Mouse (Mus musculus): Measurements from ENCODE around the gene Lmod1. TPM values are rescaled to one million over a fixed set of nuclear protein-coding genes. Genes with fewer than 3 reads are reported as not detected.

The Lmod1 gene
- polyA plus RNA-seq, 1 experiment, result 2.4 TPM

DNA sequence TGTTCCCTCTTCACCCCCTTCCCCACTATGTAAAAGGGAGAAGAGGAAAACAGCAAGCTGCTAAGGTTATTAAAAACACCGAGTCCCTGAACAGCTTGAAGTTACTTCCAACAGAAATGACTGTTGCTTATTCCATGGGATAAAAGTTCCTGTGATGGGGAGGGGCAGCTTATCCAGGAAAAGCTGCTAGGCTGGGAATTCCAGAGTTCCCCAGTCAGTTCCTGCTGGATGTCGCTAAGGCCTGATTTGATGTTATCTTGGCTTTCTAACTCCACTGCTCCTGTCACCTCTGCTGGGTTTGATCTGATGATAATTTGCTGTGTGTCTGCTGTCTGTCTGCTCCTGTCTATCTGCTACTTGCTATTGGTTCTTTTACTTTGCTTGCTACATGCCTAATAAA, 38.3 kb upstream of the Lmod1 start:
- no peak overlapping the region for H3K27ac ChIP-seq (ENCODE audit: control insufficient read depth, insufficient read depth, low read length)

GRCm38 (mm10) chr1:135290908-135291307, 33.7 kb upstream of the Lmod1 start:
- 99% methylated on average over 5 of the region's 5 CpGs for WGBS
- Histone ChIP-seq H3K4me1 (replicated peaks; ENCODE audit: control insufficient read depth, insufficient read depth, low read length) (no peaks in the 10 kb centered on the region), H3K27ac (ENCODE audit: control insufficient read depth, insufficient read depth, low read length) (no peak overlapping the region), H3K36me3 (ENCODE audit: control insufficient read depth, insufficient read depth, low read length) (no peaks in the 10 kb centered on the region), H3K27me3 (ENCODE audit: control insufficient read depth, insufficient read depth, low read length) (no peaks in the 10 kb centered on the region), H3K4me3 (ENCODE audit: control insufficient read depth, insufficient read depth, low read length) (no peak overlapping the region)
- no peak for TF ChIP-seq POLR2A (IDR thresholded peaks at IDR 0.05; ENCODE audit: control insufficient read depth, extremely low read depth, insufficient read depth, low read length, poor library complexity)
- no peak for TF ChIP-seq CTCF (IDR thresholded peaks at IDR 0.05; ENCODE audit: borderline replicate concordance, control insufficient read depth, extremely low read depth, insufficient read depth, low read length, poor library complexity)
- no peak for DNase-seq

More for the DNA sequence above, 38.3 kb upstream of the Lmod1 start:
- Histone ChIP-seq H3K27me3 (ENCODE audit: control insufficient read depth, insufficient read depth, low read length) (no peaks in the 10 kb centered on the region), H3K4me1 (replicated peaks; ENCODE audit: control insufficient read depth, insufficient read depth, low read length) (peaks cover 14% of the 10 kb centered on the region), H3K36me3 (ENCODE audit: control insufficient read depth, insufficient read depth, low read length) (no peaks in the 10 kb centered on the region), H3K4me3 (ENCODE audit: control insufficient read depth, insufficient read depth, low read length) (no peak overlapping the region)
- no peak for TF ChIP-seq CTCF (IDR thresholded peaks at IDR 0.05; ENCODE audit: borderline replicate concordance, control insufficient read depth, extremely low read depth, insufficient read depth, low read length, poor library complexity)
- TF ChIP-seq POLR2A (IDR thresholded peaks at IDR 0.05; ENCODE audit: control insufficient read depth, extremely low read depth, insufficient read depth, low read length, poor library complexity), result no peak
- 92% methylated on average over 2 of the region's 2 CpGs for WGBS
- no peak for DNase-seq

GRCm38 (mm10) chr1:135311356-135311755, 13.3 kb upstream of the Lmod1 start:
- Histone ChIP-seq H3K27ac (ENCODE audit: control insufficient read depth, insufficient read depth, low read length) (no peak overlapping the region), H3K4me3 (ENCODE audit: control insufficient read depth, insufficient read depth, low read length) (no peak overlapping the region), H3K27me3 (ENCODE audit: control insufficient read depth, insufficient read depth, low read length) (no peaks in the 10 kb centered on the region), H3K4me1 (replicated peaks; ENCODE audit: control insufficient read depth, insufficient read depth, low read length) (no peaks in the 10 kb centered on the region), H3K36me3 (ENCODE audit: control insufficient read depth, insufficient read depth, low read length) (peaks cover 18% of the 10 kb centered on the region)
- 86% methylated on average over 6 of the region's 6 CpGs for WGBS
- DNase-seq, result no peak
- TF ChIP-seq POLR2A (IDR thresholded peaks at IDR 0.05; ENCODE audit: control insufficient read depth, extremely low read depth, insufficient read depth, low read length, poor library complexity) (no peak), CTCF (IDR thresholded peaks at IDR 0.05; ENCODE audit: borderline replicate concordance, control insufficient read depth, extremely low read depth, insufficient read depth, low read length, poor library complexity) (no peak)

- H3K27me3 ChIP-seq (ENCODE audit: control insufficient read depth, insufficient read depth, low read length), result no peaks in the 10 kb centered on the region
- H3K4me3 ChIP-seq (ENCODE audit: control insufficient read depth, insufficient read depth, low read length), result no peak overlapping the region
- DNase-seq, result no peak
- H3K4me1 ChIP-seq (replicated peaks; ENCODE audit: control insufficient read depth, insufficient read depth, low read length), result no peaks in the 10 kb centered on the region
- TF ChIP-seq POLR2A (IDR thresholded peaks at IDR 0.05; ENCODE audit: control insufficient read depth, extremely low read depth, insufficient read depth, low read length, poor library complexity) (no peak), CTCF (IDR thresholded peaks at IDR 0.05; ENCODE audit: borderline replicate concordance, control insufficient read depth, extremely low read depth, insufficient read depth, low read length, poor library complexity) (no peak)
- no peak overlapping the region for H3K27ac ChIP-seq (ENCODE audit: control insufficient read depth, insufficient read depth, low read length)
- H3K36me3 ChIP-seq (ENCODE audit: control insufficient read depth, insufficient read depth, low read length), result peaks cover 11% of the 10 kb centered on the region
- 97% methylated on average over 4 of the region's 4 CpGs for WGBS
These were observed 12.4 kb upstream of the Lmod1 start for GRCm38 (mm10) chr1:135312201-135312600.

GRCm38 (mm10) chr1:135313284-135314031, 11.1 kb upstream of the Lmod1 start, which contains the start of gene Timm17a:
TSS of gene Timm17a (minus strand) at chr1:135313778.
- no peaks in the 10 kb centered on the region for H3K27me3 ChIP-seq (ENCODE audit: control insufficient read depth, insufficient read depth, low read length)
- TF ChIP-seq POLR2A (IDR thresholded peaks at IDR 0.05; ENCODE audit: control insufficient read depth, extremely low read depth, insufficient read depth, low read length, poor library complexity) (peak; percentile 81), CTCF (IDR thresholded peaks at IDR 0.05; ENCODE audit: borderline replicate concordance, control insufficient read depth, extremely low read depth, insufficient read depth, low read length, poor library complexity) (peak; percentile 51; the same call in 1 of the 2 replicates)
- H3K36me3 ChIP-seq (ENCODE audit: control insufficient read depth, insufficient read depth, low read length), result 0 out of 2 replicates have a peak, but pooled peaks cover 5% of the 10 kb centered on the region
- DNase-seq, result peak; percentile 90
- no peak within 1 kb of the TSS for H3K27ac ChIP-seq (ENCODE audit: control insufficient read depth, insufficient read depth, low read length)
- H3K4me1 ChIP-seq (replicated peaks; ENCODE audit: control insufficient read depth, insufficient read depth, low read length), result no peaks in the 10 kb centered on the region
- WGBS, result under 1% methylated on average over 51 of the region's 51 CpGs
- H3K4me3 ChIP-seq (ENCODE audit: control insufficient read depth, insufficient read depth, low read length), result peak within 1 kb of the TSS; percentile 85

DNA sequence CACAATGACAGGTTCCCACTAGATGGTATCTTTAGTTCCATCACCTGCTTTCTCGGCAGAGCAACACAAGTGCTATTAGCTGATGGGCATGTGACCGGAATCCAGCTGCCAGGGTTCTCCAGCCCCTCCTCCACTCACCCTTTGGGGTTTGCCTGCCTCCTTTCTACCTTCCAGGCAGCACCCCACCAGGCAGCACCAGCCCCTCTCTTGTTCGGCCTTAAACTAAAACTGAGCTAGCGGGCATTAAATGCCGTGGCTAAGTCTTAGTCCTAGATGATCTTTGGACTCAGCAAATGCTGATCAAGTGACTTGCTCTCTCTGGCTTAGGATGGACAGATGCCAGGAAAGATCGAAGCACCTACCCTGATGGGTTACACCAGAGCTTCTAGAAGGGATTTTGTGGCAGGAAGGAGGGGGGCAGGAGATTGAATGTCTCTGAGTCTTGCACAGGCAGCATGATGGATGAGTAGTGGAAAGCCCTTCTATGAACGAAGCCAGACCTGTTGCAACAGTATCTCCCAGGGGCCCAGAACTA, 1.2 kb upstream of the Lmod1 start:
- TF ChIP-seq CTCF (IDR thresholded peaks at IDR 0.05; ENCODE audit: borderline replicate concordance, control insufficient read depth, extremely low read depth, insufficient read depth, low read length, poor library complexity), result no peak
- TF ChIP-seq POLR2A (IDR thresholded peaks at IDR 0.05; ENCODE audit: control insufficient read depth, extremely low read depth, insufficient read depth, low read length, poor library complexity), result no peak
- DNase-seq, result no peak
- Histone ChIP-seq H3K36me3 (ENCODE audit: control insufficient read depth, insufficient read depth, low read length) (no peaks in the 10 kb centered on the region), H3K4me3 (ENCODE audit: control insufficient read depth, insufficient read depth, low read length) (no peak overlapping the region), H3K27ac (ENCODE audit: control insufficient read depth, insufficient read depth, low read length) (no peak overlapping the region; the same call in 1 of the 2 replicates), H3K27me3 (ENCODE audit: control insufficient read depth, insufficient read depth, low read length) (no peaks in the 10 kb centered on the region; the same call in 1 of the 2 replicates), H3K4me1 (replicated peaks; ENCODE audit: control insufficient read depth, insufficient read depth, low read length) (no peaks in the 10 kb centered on the region)
- whole genome bisulfite sequencing, result 84% methylated on average over 7 of the region's 7 CpGs

Measured in thymus, adult 2 months (tissue).